Mouse (Mus musculus) small intestine, adult 2 months (tissue): ENCODE results near the gene Fdxacb1. TPM values are rescaled to one million over a fixed set of nuclear protein-coding genes. Genes with fewer than 3 reads are reported as not detected.

Source experiments
- H3K27ac ChIP-seq: fragments of 200-500 bp; 2 replicates; pipeline ENCODE4 v1.5.1; 2012; ENCODE audit warnings: low read depth, low read length, control low read depth, inconsistent platforms; ENCODE audit not compliant: insufficient read depth
- H3K27me3 ChIP-seq: fragments of 200-500 bp; 2 replicates; pipeline ENCODE4 v1.6.1; 2012; ENCODE audit warnings: mild to moderate bottlenecking, moderate library complexity, low read length, inconsistent platforms; ENCODE audit not compliant: control insufficient read depth, insufficient read depth
- H3K36me3 ChIP-seq: fragments of 200-500 bp; 2 replicates; pipeline ENCODE4 v1.6.1; 2012; ENCODE audit warnings: mild to moderate bottlenecking, low read length, control low read depth, inconsistent platforms; ENCODE audit not compliant: control insufficient read depth, insufficient read depth
- H3K4me1 ChIP-seq: fragments of 200-500 bp; 2 replicates; pipeline ENCODE4 v1.6.1; 2012; ENCODE audit warnings: low read length, inconsistent platforms, mixed read lengths; ENCODE audit not compliant: control insufficient read depth, insufficient read depth, insufficient read length
- H3K4me3 ChIP-seq: fragments of 200-500 bp; 2 replicates; pipeline ENCODE4 v1.5.1; 2012; ENCODE audit warnings: low read depth, mild to moderate bottlenecking, control low read depth, inconsistent platforms, low read length, moderate library complexity
- CTCF ChIP-seq: fragments of 200-500 bp; IDR thresholded peaks from 2 replicates; pipeline ENCODE4 v1.5.1; 2012; ENCODE audit warnings: low read depth, mild to moderate bottlenecking, control low read depth, inconsistent platforms, low read length, moderate library complexity, mixed read lengths; ENCODE audit not compliant: insufficient replicate concordance, insufficient read length; ENCODE audit errors: extremely low read depth
- POLR2A ChIP-seq: fragments of 200-500 bp; IDR thresholded peaks from 2 replicates; pipeline ENCODE4 v1.6.1; 2012; ENCODE audit warnings: low read depth, mild to moderate bottlenecking, control low read depth, inconsistent platforms, low read length, moderate library complexity
- WGBS: fragments of 180-500 bp; shearing (Covaris S2); methylation state at CpG from one replicate; pipeline ENCODE4 v1.1.7; 2018; 5-methylcytosine and 5-hydroxymethylcytosine counted together
- polyA plus RNA-seq: library from polyadenylated mRNA; depleted of rRNA; stranded (reverse); fragments of >200 nt; gene quantifications from 2 replicates; pipeline ENCODE4 v1.2.3, GENCODE M21; 2012

Fdxacb1 gene
- polyA plus RNA-seq, 1 experiment = 2.4 TPM

- no peak overlapping the region for H3K4me3 ChIP-seq
- H3K36me3 ChIP-seq = peaks cover 7% of the 10 kb centered on the region
- H3K27ac ChIP-seq = no peak overlapping the region
- TF ChIP-seq POLR2A (no peak), CTCF (peak; percentile 23; the same call in 1 of the 2 replicates)
- no peaks in the 10 kb centered on the region for H3K27me3 ChIP-seq
- H3K4me1 ChIP-seq = no peaks in the 10 kb centered on the region
- WGBS = 58% methylated on average over 1 of the region's 1 CpGs
These were observed 4.7 kb upstream of the Fdxacb1 start for GRCm38 (mm10) chr9:50763331-50763730.

GRCm38 (mm10) chr9:50767531-50768106 is 417 bp upstream of the Fdxacb1 start:
- no peaks in the 10 kb centered on the region for H3K4me1 ChIP-seq
- TF ChIP-seq POLR2A (no peak; the same call in 1 of the 2 replicates), CTCF (no peak)
- H3K27ac ChIP-seq = peak overlapping the region; percentile 89
- no peaks in the 10 kb centered on the region for H3K27me3 ChIP-seq
- peaks cover 10% of the 10 kb centered on the region for H3K36me3 ChIP-seq
- peak overlapping the region; percentile 91 for H3K4me3 ChIP-seq
- WGBS = 2% methylated on average over 17 of the region's 17 CpGs

- H3K36me3 ChIP-seq = peaks cover 4% of the 10 kb centered on the region; the same call in 1 of the 2 replicates
- 91% methylated on average over 2 of the region's 2 CpGs for WGBS
- H3K27ac ChIP-seq = no peak overlapping the region
- TF ChIP-seq CTCF (no peak), POLR2A (no peak)
- no peak overlapping the region for H3K4me3 ChIP-seq
- H3K27me3 ChIP-seq = no peaks in the 10 kb centered on the region
- H3K4me1 ChIP-seq = 0 out of 2 replicates have a peak, but pooled peaks cover 3% of the 10 kb centered on the region
These were observed 2.0 kb downstream of the Fdxacb1 start for GRCm38 (mm10) chr9:50770011-50770410.

- Histone ChIP-seq H3K4me3 (no peak overlapping the region), H3K27me3 (no peaks in the 10 kb centered on the region), H3K4me1 (peaks cover 3% of the 10 kb centered on the region; the same call in 1 of the 2 replicates), H3K27ac (no peak overlapping the region), H3K36me3 (peaks cover 10% of the 10 kb centered on the region)
- 35% methylated on average over 4 of the region's 4 CpGs for WGBS
- TF ChIP-seq POLR2A = no peak
- no peak for TF ChIP-seq CTCF
These were observed 6.0 kb downstream of the Fdxacb1 start for GRCm38 (mm10) chr9:50774026-50774462.

GRCm38 (mm10) chr9:50774991-50775612 is 7.1 kb downstream of the Fdxacb1 start, which contains the start of the genes Alg9 and 1110032A03Rik:
Alg9 (plus strand) TSS chr9:50775019.
1110032A03Rik (minus strand) TSS chr9:50775520.
- H3K4me3 ChIP-seq = peak within 1 kb of the TSS; percentile 99
- peaks cover 3% of the 10 kb centered on the region; the same call in 1 of the 2 replicates for H3K4me1 ChIP-seq
- H3K36me3 ChIP-seq = peaks cover 14% of the 10 kb centered on the region
- H3K27me3 ChIP-seq = no peaks in the 10 kb centered on the region
- under 1% methylated on average over 51 of the region's 51 CpGs for WGBS
- TF ChIP-seq POLR2A (no peak; the same call in 1 of the 2 replicates), CTCF (no peak)
- H3K27ac ChIP-seq = peak within 1 kb of the TSS; percentile 79

- H3K4me1 ChIP-seq = peaks cover 3% of the 10 kb centered on the region; the same call in 1 of the 2 replicates
- peak overlapping the region; percentile 1 for H3K27ac ChIP-seq
- under 1% methylated on average over 29 of the region's 30 CpGs for WGBS
- peak overlapping the region; percentile 99 for H3K4me3 ChIP-seq
- H3K36me3 ChIP-seq = peaks cover 17% of the 10 kb centered on the region
- H3K27me3 ChIP-seq = no peaks in the 10 kb centered on the region
- no peak for TF ChIP-seq CTCF
- no peak for TF ChIP-seq POLR2A
These were observed 7.7 kb downstream of the Fdxacb1 start for GRCm38 (mm10) chr9:50775662-50776126.

GRCm38 (mm10) chr9:50776162-50776760 is 8.2 kb downstream of the Fdxacb1 start:
- peaks cover 21% of the 10 kb centered on the region for H3K36me3 ChIP-seq
- no peak for TF ChIP-seq CTCF
- TF ChIP-seq POLR2A = no peak
- H3K27ac ChIP-seq = peak overlapping the region; percentile 1
- 35% methylated on average over 11 of the region's 11 CpGs for WGBS
- no peaks in the 10 kb centered on the region for H3K27me3 ChIP-seq
- peaks cover 3% of the 10 kb centered on the region; the same call in 1 of the 2 replicates for H3K4me1 ChIP-seq
- H3K4me3 ChIP-seq = peak overlapping the region; percentile 99; the same call in 1 of the 2 replicates
